9 mouse cellular contexts compared by ENCODE assay signal in the genomic region with DNA sequence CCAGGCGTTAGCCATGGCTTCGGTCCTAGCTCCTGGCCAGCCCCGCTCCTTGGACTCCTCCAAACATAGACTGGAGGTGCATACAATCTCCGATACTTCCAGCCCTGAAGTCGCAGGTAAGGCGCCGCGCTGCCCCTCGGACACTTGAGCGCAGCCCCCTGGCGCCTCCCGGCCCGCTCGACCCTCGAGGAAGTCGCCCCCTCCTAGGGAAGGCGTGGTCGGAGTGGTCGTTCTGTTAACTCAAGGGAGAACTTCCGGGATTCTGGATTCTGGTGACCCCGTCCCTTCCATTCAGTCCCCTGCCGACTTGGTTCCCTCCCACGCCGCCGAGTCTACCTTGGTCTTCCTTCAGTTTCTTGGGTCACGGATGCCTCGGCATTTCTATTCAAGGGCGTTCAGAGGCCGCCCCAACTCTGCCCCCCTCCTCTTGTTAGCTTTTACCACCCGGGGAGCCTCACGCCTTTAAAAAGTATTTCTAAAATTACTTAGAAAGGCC. TPM values are rescaled to one million over a fixed set of nuclear protein-coding genes. Genes with fewer than 3 reads are reported as not detected.
A peak's percentile ranks its signal among the peaks of the same experiment; 100 is the strongest.
DNase-seq lines count a peak whose midpoint lies in the region; ATAC-seq and TF ChIP-seq lines count a peak whose summit lies in the region.
"Had no signal": no experiment of that assay in that cellular context is flagged by ENCODE, and none has a peak within 500 bp of the region (broad histone marks: within the 10 kb centered on the region; RNA-seq: fewer than 3 reads in every experiment).

No protein-coding gene starts in this region.

- no peak for DNase-seq in heart, adult 2 months
- no peak for DNase-seq in heart, adult 9 months (ENCODE audit: low spot score in 2 of 2)
- peak; percentile 53 for DNase-seq in ES-CJ7 (ENCODE audit: low read depth, low spot score)
- no peak for DNase-seq in heart, postnatal 0 days (ENCODE audit: low spot score)
- DNase-seq in midbrain, embryonic 11.5 days (ENCODE audit: low spot score, missing footprints) = peak; percentile 96
- no peak for DNase-seq in adrenal gland, adult 2 months
- no peak for DNase-seq in cerebellum, adult 11 months
- DNase-seq in layer of hippocampus, adult 8-10 months (ENCODE audit: low spot score in 2 of 2) = no peak

- peak overlapping the region; percentile 55 for H3K4me3 ChIP-seq in heart, adult 2 months
- H3K4me3 ChIP-seq in heart, postnatal 0 days (ENCODE audit: low read depth, low read length) = peak overlapping the region; percentile 58
- H3K4me3 ChIP-seq in midbrain, embryonic 11.5 days (ENCODE audit: low read depth, low read length) = peak overlapping the region; percentile 44

- no peak for TF ChIP-seq POLR2A in heart, adult 2 months (IDR thresholded peaks at IDR 0.05; ENCODE audit: insufficient read depth, low read depth, low read length)

- peaks cover 33% of the 10 kb centered on the region for H3K27me3 ChIP-seq in heart, adult 2 months (ENCODE audit: control insufficient read depth, insufficient read depth, low read length)
- H3K27me3 ChIP-seq in heart, postnatal 0 days (ENCODE audit: control insufficient read depth, insufficient read depth, low read length) = peaks cover 97% of the 10 kb centered on the region
- H3K27me3 ChIP-seq in midbrain, embryonic 11.5 days (ENCODE audit: control insufficient read depth, insufficient read depth, low read length) = peaks cover 91% of the 10 kb centered on the region

- no peaks in the 10 kb centered on the region for H3K36me3 ChIP-seq in heart, adult 2 months (ENCODE audit: control insufficient read depth, insufficient read depth, low read length)
- H3K36me3 ChIP-seq in heart, postnatal 0 days (replicated peaks; ENCODE audit: control insufficient read depth, insufficient read depth, low read length) = no peaks in the 10 kb centered on the region
- no peaks in the 10 kb centered on the region for H3K36me3 ChIP-seq in midbrain, embryonic 11.5 days (ENCODE audit: control insufficient read depth, insufficient read depth, low read length)

- intact Hi-C loops in heart, adult 2 months (cut with DNase I) = loop anchor here (10.0 kb wide), 1 partner anchor 1580 kb away; the partner anchor contains the start of gene Neurog2

- no peak overlapping the region for H3K27ac ChIP-seq in heart, adult 2 months
- H3K27ac ChIP-seq in heart, postnatal 0 days (ENCODE audit: low read depth) = peak overlapping the region; percentile 58
- H3K27ac ChIP-seq in midbrain, embryonic 11.5 days (ENCODE audit: low read depth, low read length) = no peak overlapping the region

- H3K4me1 ChIP-seq in heart, adult 2 months (ENCODE audit: control insufficient read depth, insufficient read depth, low read length) = no peaks in the 10 kb centered on the region; the same call in none of the 2 replicates
- no peaks in the 10 kb centered on the region for H3K4me1 ChIP-seq in heart, postnatal 0 days (ENCODE audit: control insufficient read depth, insufficient read depth)
- H3K4me1 ChIP-seq in midbrain, embryonic 11.5 days (ENCODE audit: control insufficient read depth, insufficient read depth, low read length) = peaks cover 23% of the 10 kb centered on the region

- 0 out of 2 replicates have a peak overlapping the region, but pooled peaks have one; percentile 5 for H3K9ac ChIP-seq in heart, adult 2 months (ENCODE audit: low read depth, low read length)
- H3K9ac ChIP-seq in heart, postnatal 0 days (replicated peaks; ENCODE audit: low read depth, low read length) = peak overlapping the region; percentile 45
- peak overlapping the region; percentile 18; the same call in 1 of the 2 replicates for H3K9ac ChIP-seq in midbrain, embryonic 11.5 days (ENCODE audit: low read length)

- no peaks in the 10 kb centered on the region for H3K79me2 ChIP-seq in heart, adult 2 months (replicated peaks; ENCODE audit: control insufficient read depth, insufficient read depth, low read length)

- 0 out of 2 replicates have a peak, but pooled peaks have one; percentile 3 for ATAC-seq in heart, postnatal 0 days (ENCODE audit: insufficient read depth, low read depth)
- no peak; the same call in 1 of the 2 replicates for ATAC-seq in midbrain, embryonic 11.5 days (ENCODE audit: low FRiP score)

- 1% methylated on average over 31 of the region's 31 CpGs for WGBS in heart, adult 2 months
- WGBS in heart, postnatal 0 days = under 1% methylated on average over 31 of the region's 31 CpGs
- under 1% methylated on average over 31 of the region's 31 CpGs for WGBS in midbrain, embryonic 11.5 days

- no peaks in the 10 kb centered on the region for H3K9me3 ChIP-seq in heart, postnatal 0 days (replicated peaks; ENCODE audit: control insufficient read depth, low read length)
- no peaks in the 10 kb centered on the region for H3K9me3 ChIP-seq in midbrain, embryonic 11.5 days (ENCODE audit: control insufficient read depth, low read length)

- H3K4me2 ChIP-seq in heart, postnatal 0 days (ENCODE audit: low read depth, low read length) = peak overlapping the region; percentile 72
- H3K4me2 ChIP-seq in midbrain, embryonic 11.5 days = peak overlapping the region; percentile 73

- no peak for TF ChIP-seq EP300 in heart, adult 2 months (IDR thresholded peaks at IDR 0.05; ENCODE audit: insufficient read depth, low read depth, low read length)
- TF ChIP-seq EP300 in heart, postnatal 0 days (IDR thresholded peaks at IDR 0.05; ENCODE audit: low read depth) = no peak

- TF ChIP-seq CTCF in heart, adult 2 months (IDR thresholded peaks at IDR 0.05) = no peak
- no peak for TF ChIP-seq CTCF in heart, postnatal 0 days (IDR thresholded peaks at IDR 0.05; ENCODE audit: low read depth)

RNA-seq across cellular contexts. Expression of gene Pitx2, which starts 15.0 kb away (rescaled TPM):
- under 1 TPM; 0.30 to 0.76 TPM for total RNA-seq in heart, adult 2 months (2021)
- polyA plus RNA-seq in heart, adult 2 months (2012; rRNA removed) = 1.8 and 2.7 TPM in 2 replicates
- 3.9 and 4.1 TPM in 2 replicates for total RNA-seq in heart, postnatal 0 days (2014; rRNA removed; ENCODE audit: low replicate concordance)
- 11.7 and 13.0 TPM in 2 replicates for polyA plus RNA-seq in heart, postnatal 0 days (2015; fragmentation: Nextera tagmentation; extraction: Ambion mirVana)
- 53.7 and 56.3 TPM in 2 replicates for polyA plus RNA-seq in midbrain, embryonic 11.5 days (2014; fragmentation: Nextera tagmentation; extraction: Ambion mirVana)
- total RNA-seq in adrenal gland, adult 2 months (2021) = under 1 TPM in 1 of 2 experiments, not detected in 1; 0.32 TPM
- polyA plus RNA-seq in adrenal gland, adult 2 months (2012; rRNA removed) = 0.22 and 0.27 TPM in 2 replicates
- total RNA-seq in layer of hippocampus, adult 8-10 months (2022) = not detected
- polyA plus RNA-seq: erythroblast, embryonic 14.5 days had no signal

Comparison
In these comparisons a context has a peak if more than half of its experiments do, and no peak if none do; other contexts are left out.
1. DNase-seq: peak in ES-CJ7 (single experiment) and midbrain, embryonic 11.5 days (single experiment); none in heart, adult 2 months (0 of 2), heart, adult 9 months (0 of 2), heart, postnatal 0 days (single experiment), adrenal gland, adult 2 months (single experiment), cerebellum, adult 11 months (single experiment) and layer of hippocampus, adult 8-10 months (0 of 2).
2. Peak in every context shown above with its lines, with median percentiles within 50 percentile points of each other: H3K4me3 ChIP-seq and H3K9ac ChIP-seq.